Mouse (Mus musculus) spleen, postnatal 4 days (tissue): ENCODE measurements around the gene 1700042G07Rik.

Source experiments
- DNase-seq, 2 experiments: peaks; one replicate each; pipeline ENCODE4 v3.0.0; 2022; ENCODE audit warnings: low spot score in 2 of 2

1700042G07Rik gene

GRCm38 (mm10) chr4:116173072-116173471, at the start of gene 1700042G07Rik, which contains the start of gene Gm49337:
1700042G07Rik (plus strand) TSS chr4:116173372.
Gm49337 (plus strand) TSS chr4:116173384.
- no peak for DNase-seq

- DNase-seq: peak; percentile 83 to 89
These were observed 49.3 kb upstream of the 1700042G07Rik start, which contains the start of the genes Rad54l and Pomgnt1 for GRCm38 (mm10) chr4:116123602-116124519. Rad54l (minus strand) TSS chr4:116123690. Pomgnt1 (plus strand) TSS chr4:116123840.

- DNase-seq: no peak
These were observed 47.3 kb upstream of the 1700042G07Rik start for GRCm38 (mm10) chr4:116125803-116126386.

- DNase-seq: no peak
These were observed 45.2 kb upstream of the 1700042G07Rik start for GRCm38 (mm10) chr4:116127956-116128355.

GRCm38 (mm10) chr4:116133126-116133525, 40.0 kb upstream of the 1700042G07Rik start:
- DNase-seq: no peak

GRCm38 (mm10) chr4:116134990-116135389, 38.2 kb upstream of the 1700042G07Rik start:
- no peak for DNase-seq

GRCm38 (mm10) chr4:116137421-116137996, 35.7 kb upstream of the 1700042G07Rik start:
- no peak for DNase-seq

- no peak for DNase-seq
These were observed 32.2 kb upstream of the 1700042G07Rik start for GRCm38 (mm10) chr4:116140801-116141574.

GRCm38 (mm10) chr4:116141736-116142135, 31.4 kb upstream of the 1700042G07Rik start:
- DNase-seq: no peak

- DNase-seq: no peak
These were observed 30.9 kb upstream of the 1700042G07Rik start for GRCm38 (mm10) chr4:116142269-116142668.

- DNase-seq: no peak
These were observed 29.8 kb upstream of the 1700042G07Rik start for GRCm38 (mm10) chr4:116143317-116143811.

GRCm38 (mm10) chr4:116143891-116144717, 29.1 kb upstream of the 1700042G07Rik start:
- DNase-seq: peak; percentile 37 to 71

GRCm38 (mm10) chr4:116149812-116150155, 23.4 kb upstream of the 1700042G07Rik start:
- no peak for DNase-seq

- peak; percentile 71 to 89 for DNase-seq
These were observed 22.9 kb upstream of the 1700042G07Rik start for GRCm38 (mm10) chr4:116150156-116150861.

- DNase-seq: no peak
These were observed 22.3 kb upstream of the 1700042G07Rik start for GRCm38 (mm10) chr4:116150862-116151221.

GRCm38 (mm10) chr4:116151238-116151637, 21.9 kb upstream of the 1700042G07Rik start, which contains the start of gene Lurap1:
Lurap1 (minus strand) TSS chr4:116151338.
- DNase-seq: no peak

GRCm38 (mm10) chr4:116152702-116153101, 20.5 kb upstream of the 1700042G07Rik start:
- no peak for DNase-seq

GRCm38 (mm10) chr4:116157882-116158281, 15.3 kb upstream of the 1700042G07Rik start:
- no peak for DNase-seq

- no peak for DNase-seq
These were observed 13.3 kb upstream of the 1700042G07Rik start for GRCm38 (mm10) chr4:116159912-116160311.

- no peak for DNase-seq
These were observed 12.4 kb upstream of the 1700042G07Rik start for GRCm38 (mm10) chr4:116160769-116161168.
